Mouse (Mus musculus) forebrain, embryonic 13.5 days (tissue): ENCODE measurements around the gene Cpeb3. TPM values are rescaled to one million over a fixed set of nuclear protein-coding genes. Genes with fewer than 3 reads are reported as not detected.

Experiments used
- ATAC-seq: fragments of 200-750 bp; cut with Nextera tagmentation; 2 replicates; pipeline ENCODE4 v1.8.0; 2017
- H3K27ac ChIP-seq: fragments of 300-500 bp; sonication (generic); 2 replicates; pipeline ENCODE4 v1.5.1; 2015; ENCODE audit warnings: inconsistent platforms, mild to moderate bottlenecking, moderate library complexity
- H3K27me3 ChIP-seq: fragments of 300-500 bp; sonication (generic); 2 replicates; pipeline ENCODE4 v1.6.1; 2015; ENCODE audit warnings: mild to moderate bottlenecking, inconsistent platforms
- H3K36me3 ChIP-seq: fragments of 300-500 bp; sonication (generic); 2 replicates; pipeline ENCODE4 v1.6.1; 2015; ENCODE audit warnings: mild to moderate bottlenecking, inconsistent platforms; ENCODE audit not compliant: poor library complexity, severe bottlenecking
- H3K4me1 ChIP-seq: fragments of 300-500 bp; sonication (generic); 2 replicates; pipeline ENCODE4 v1.6.1; 2015; ENCODE audit warnings: inconsistent platforms
- H3K4me2 ChIP-seq: fragments of 300-500 bp; sonication (generic); 2 replicates; pipeline ENCODE4 v1.6.1; 2015; ENCODE audit warnings: inconsistent platforms, mild to moderate bottlenecking, moderate library complexity
- H3K4me3 ChIP-seq: fragments of 300-500 bp; sonication (generic); 2 replicates; pipeline ENCODE4 v1.5.1; 2015; ENCODE audit warnings: mild to moderate bottlenecking, inconsistent platforms
- H3K9ac ChIP-seq: fragments of 300-500 bp; sonication (generic); 2 replicates; pipeline ENCODE4 v1.6.1; 2015; ENCODE audit warnings: mild to moderate bottlenecking, inconsistent platforms
- H3K9me3 ChIP-seq: fragments of 300-500 bp; sonication (generic); replicated peaks from 2 replicates; pipeline ENCODE4 v1.6.1; 2016; ENCODE audit warnings: inconsistent platforms
- WGBS: fragments of 180-500 bp; shearing (Covaris S2); methylation state at CpG from one replicate; pipeline ENCODE4 v1.1.7; 2015; 5-methylcytosine and 5-hydroxymethylcytosine counted together
- polyA plus RNA-seq: library from polyadenylated mRNA; unstranded; fragments of >200 nt; fragmentation: Nextera tagmentation; extraction: Ambion mirVana; gene quantifications from 2 replicates; pipeline ENCODE4 v1.2.1, GENCODE M21; 2015

Gene Cpeb3
- polyA plus RNA-seq, 1 experiment from 2014 or later, result 4.2 TPM

GRCm38 (mm10) chr19:37013461-37013860, 194.9 kb downstream of the Cpeb3 start:
- peaks cover 58% of the 10 kb centered on the region for H3K36me3 ChIP-seq
- no peak overlapping the region for H3K4me2 ChIP-seq
- WGBS, result 95% methylated on average over 6 of the region's 6 CpGs
- no peak overlapping the region for H3K9ac ChIP-seq
- H3K4me3 ChIP-seq, result no peak overlapping the region
- no peak for ATAC-seq
- no peak overlapping the region for H3K27ac ChIP-seq
- H3K4me1 ChIP-seq, result peaks cover 5% of the 10 kb centered on the region; the same call in 1 of the 2 replicates
- no peaks in the 10 kb centered on the region for H3K9me3 ChIP-seq
- H3K27me3 ChIP-seq, result no peaks in the 10 kb centered on the region

- Histone ChIP-seq H3K4me3 (no peak overlapping the region), H3K9ac (no peak overlapping the region), H3K27me3 (no peaks in the 10 kb centered on the region), H3K4me2 (no peak overlapping the region), H3K27ac (no peak overlapping the region), H3K9me3 (no peaks in the 10 kb centered on the region), H3K4me1 (no peaks in the 10 kb centered on the region), H3K36me3 (peaks cover 87% of the 10 kb centered on the region)
- ATAC-seq, result no peak
- 97% methylated on average over 3 of the region's 3 CpGs for WGBS
Observed at GRCm38 (mm10) chr19:37009878-37010281, 198.5 kb downstream of the Cpeb3 start.

DNA sequence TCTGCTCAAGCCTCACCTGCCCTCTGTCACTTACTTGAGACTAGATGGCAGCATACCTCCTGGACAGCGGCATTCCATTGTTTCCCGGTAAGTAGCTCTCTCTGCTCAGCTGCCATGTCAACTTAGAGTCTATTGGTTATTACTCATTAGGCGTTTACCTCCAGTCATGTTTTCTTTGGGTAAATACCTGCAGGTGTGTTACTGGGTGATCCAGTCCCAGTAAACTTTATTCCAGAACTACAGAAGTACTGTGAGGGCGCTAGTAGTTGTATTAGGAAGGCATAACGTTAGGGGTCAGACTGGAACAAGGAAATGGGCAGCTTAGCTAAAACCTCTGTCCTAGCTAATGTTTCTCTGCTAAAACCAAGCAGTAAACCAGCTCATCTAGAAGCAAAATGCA, 203.8 kb downstream of the Cpeb3 start:
- Histone ChIP-seq H3K27me3 (no peaks in the 10 kb centered on the region), H3K9me3 (no peaks in the 10 kb centered on the region), H3K9ac (no peak overlapping the region), H3K4me1 (no peaks in the 10 kb centered on the region), H3K4me2 (no peak overlapping the region), H3K27ac (no peak overlapping the region), H3K4me3 (no peak overlapping the region), H3K36me3 (peaks cover 77% of the 10 kb centered on the region)
- WGBS, result 89% methylated on average over 5 of the region's 5 CpGs
- no peak for ATAC-seq

Other genes starting within 250 kb of the Cpeb3 start
- 128 and 139 TPM in 2 replicates for gene March5, start 1.1 kb downstream of the Cpeb3 start, polyA plus RNA-seq
- 36.8 and 45.1 TPM in 2 replicates for gene Ide, start 129.3 kb upstream of the Cpeb3 start, polyA plus RNA-seq
- gene Kif11, start 167.8 kb upstream of the Cpeb3 start, polyA plus RNA-seq, result 69.1 and 69.6 TPM in 2 replicates
- 3.4 and 5.7 TPM in 2 replicates for gene Hhex, start 226.2 kb upstream of the Cpeb3 start, polyA plus RNA-seq